Mouse (Mus musculus) cerebellum, adult 9-10 months (tissue): Measurements from ENCODE around the gene Olfr1258.
"Not testable (repeated sequence)": the region's sequence is repeated elsewhere in the genome, so short reads cannot be mapped to it uniquely, and the experiment has no call there.

Source experiments
- DNase-seq: peaks from one replicate; pipeline ENCODE4 v3.0.0; 2022

Olfr1258 gene

GRCm38 (mm10) chr2:89927009-89927408, at the start of gene Olfr1258:
Gene Olfr1258, plus strand, starts transcription at chr2:89927309.
- no peak for DNase-seq

- DNase-seq: no peak
These were observed 49.0 kb upstream of the Olfr1258 start, which contains the start of gene Olfr1257 for GRCm38 (mm10) chr2:89878137-89878536. Gene Olfr1257, plus strand, starts transcription at chr2:89878437.

- DNase-seq: not testable (repeated sequence)
These were observed 14.5 kb upstream of the Olfr1258 start for GRCm38 (mm10) chr2:89912616-89913015.

- DNase-seq: no peak
These were observed 21.5 kb downstream of the Olfr1258 start, which contains the start of gene Olfr1259 for GRCm38 (mm10) chr2:89948564-89948963. Gene Olfr1259, minus strand, starts transcription at chr2:89948664.

DNA sequence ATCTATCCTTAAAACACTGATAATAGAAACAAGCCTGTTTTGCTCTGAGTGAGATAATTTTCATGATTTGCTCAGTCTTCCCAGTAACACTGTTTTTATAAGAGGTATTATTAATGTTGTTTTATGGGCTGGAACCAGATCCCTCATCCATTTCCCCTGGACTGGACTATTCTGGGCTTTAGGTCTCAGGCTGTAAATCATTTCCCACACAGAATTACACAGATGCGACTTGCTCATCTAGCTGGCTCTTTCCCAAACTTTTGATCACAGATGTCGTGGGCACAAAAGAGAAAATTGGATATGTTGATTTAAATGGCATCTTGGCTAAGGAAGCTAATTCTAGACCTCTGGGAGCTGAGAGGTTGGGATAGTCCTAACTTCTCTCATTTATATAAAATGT, 47.1 kb downstream of the Olfr1258 start, which contains the start of gene Olfr1260:
Olfr1260 (plus strand) TSS at position 157 of the 400 bp plus-strand sequence.
- no peak for DNase-seq

- DNase-seq: no peak
These were observed 50.6 kb downstream of the Olfr1258 start for GRCm38 (mm10) chr2:89977709-89978108.
